Mouse (Mus musculus) G1E (cell line): ENCODE measurements around the gene Adprhl1.

Experiments
- CTCF ChIP-seq: IDR thresholded peaks from 2 replicates; pipeline ENCODE4 v1.5.1; 2012; ENCODE audit warnings: low read depth, low read length, inconsistent platforms, mixed read lengths
- TAL1 ChIP-seq: conservative IDR thresholded peaks from 2 replicates; pipeline ENCODE4 v1.6.1; 2012; ENCODE audit warnings: low read depth, low read length, inconsistent platforms, mixed read lengths

DNA sequence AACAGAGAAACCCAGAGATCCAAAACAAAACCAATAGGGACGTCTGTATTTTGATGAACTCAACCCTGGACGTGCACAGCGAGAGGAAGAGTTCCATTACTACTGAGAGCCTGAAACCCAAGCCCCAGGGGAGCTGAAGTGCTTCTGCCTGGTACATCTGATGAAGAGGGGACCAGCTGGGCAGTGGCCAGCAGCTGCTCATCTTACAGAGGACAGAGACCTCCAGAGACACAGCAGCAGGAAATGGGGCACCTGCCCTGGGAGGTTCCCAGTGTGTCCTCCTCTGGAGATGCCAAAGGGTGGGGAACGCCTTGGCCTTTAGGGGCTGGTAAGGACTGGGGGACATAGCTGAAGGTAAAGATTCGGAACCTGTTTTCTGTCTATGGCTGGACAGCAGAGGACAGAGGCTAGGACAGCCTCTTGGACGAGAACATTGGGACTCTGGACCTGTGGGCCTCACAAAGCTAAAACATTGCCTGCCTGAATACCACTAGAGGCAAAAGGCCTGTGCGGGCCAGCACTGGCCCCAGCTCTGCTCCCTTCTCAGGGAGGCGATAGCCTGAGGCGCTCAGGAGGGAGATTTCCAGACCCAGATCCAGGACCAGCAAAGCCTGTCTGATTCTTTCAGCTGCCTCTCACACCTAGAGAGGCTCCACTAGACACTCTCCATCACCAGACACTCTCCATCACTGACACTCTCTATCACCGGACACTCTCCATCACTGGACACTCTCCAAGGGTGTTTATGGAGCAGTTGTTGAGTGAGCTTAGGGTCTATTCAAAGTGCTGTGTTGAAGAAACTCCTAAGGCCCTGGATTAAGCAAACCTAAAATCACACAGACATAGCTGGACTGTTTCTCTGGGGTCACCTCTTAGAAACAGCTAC is 10.7 kb downstream of the Adprhl1 start:
- TF ChIP-seq TAL1 (no peak), CTCF (no peak)
